Mouse (Mus musculus): ENCODE measurements at regions not wholly inside any gene's neighbourhood (a gene's known extent, or its start where the extent isn't known, plus 50 kb on each side); places are given as distances from the start of the nearest gene placed in this dataset.

GRCm38 (mm10) chr3:54595193-54595592 lies 97.4 kb upstream of the Supt20 start:
- no peak for DNase-seq (ENCODE audit: extremely low spot score, low read depth, low spot score)

DNA sequence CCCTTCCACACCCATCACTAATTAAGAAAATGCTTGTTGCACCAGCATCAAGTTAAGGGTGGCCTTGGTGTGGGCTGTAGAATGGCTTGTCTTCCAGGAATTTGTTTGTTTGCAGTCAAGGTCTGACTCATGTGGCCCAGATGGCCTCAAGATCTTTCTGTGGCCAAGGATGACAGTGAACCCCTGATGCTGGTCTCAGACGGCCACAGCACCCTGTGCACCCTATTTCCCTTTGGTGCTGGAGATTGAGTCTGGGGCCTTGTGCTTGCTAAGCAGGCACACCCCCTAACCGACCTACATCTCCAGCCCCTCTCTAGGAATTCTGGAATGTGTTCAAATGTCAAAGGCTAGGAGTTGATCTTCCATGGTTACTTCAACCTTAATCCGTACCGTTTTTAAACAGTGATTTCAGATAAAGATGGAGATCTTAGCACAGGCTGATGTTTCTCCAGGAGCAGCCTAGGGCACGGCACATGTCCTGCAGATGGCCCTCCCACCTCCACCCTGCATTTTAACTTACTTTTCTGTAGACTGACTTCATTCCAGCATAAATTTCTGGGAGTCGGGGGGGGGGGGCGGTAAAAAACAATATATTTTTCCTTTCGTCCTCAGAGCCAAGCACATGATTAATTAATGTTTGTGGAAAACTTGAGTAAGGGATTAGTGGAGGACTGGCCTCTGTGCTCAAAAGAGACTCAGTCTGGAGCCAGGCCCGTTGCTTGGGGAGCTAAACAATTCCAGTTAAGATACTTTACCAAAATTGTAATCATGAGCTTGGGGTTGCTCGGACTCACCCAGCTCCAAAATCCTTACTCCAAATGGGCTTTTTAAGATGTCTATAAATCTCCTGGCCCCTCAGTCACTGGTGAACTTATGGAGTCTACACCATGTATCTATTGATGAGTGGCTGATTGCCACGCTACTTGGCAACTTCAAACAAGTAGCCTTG lies 95.0 kb upstream of the Supt20 start:
- no peak for DNase-seq (ENCODE audit: extremely low spot score, low read depth, low spot score)

GRCm38 (mm10) chr3:54598296-54598695 lies 94.3 kb upstream of the Supt20 start:
- no peak for DNase-seq (ENCODE audit: extremely low spot score, low read depth, low spot score)

GRCm38 (mm10) chr3:54604705-54605379 lies 87.8 kb upstream of the Supt20 start:
- DNase-seq (ENCODE audit: extremely low spot score, low read depth, low spot score), result no peak

DNA sequence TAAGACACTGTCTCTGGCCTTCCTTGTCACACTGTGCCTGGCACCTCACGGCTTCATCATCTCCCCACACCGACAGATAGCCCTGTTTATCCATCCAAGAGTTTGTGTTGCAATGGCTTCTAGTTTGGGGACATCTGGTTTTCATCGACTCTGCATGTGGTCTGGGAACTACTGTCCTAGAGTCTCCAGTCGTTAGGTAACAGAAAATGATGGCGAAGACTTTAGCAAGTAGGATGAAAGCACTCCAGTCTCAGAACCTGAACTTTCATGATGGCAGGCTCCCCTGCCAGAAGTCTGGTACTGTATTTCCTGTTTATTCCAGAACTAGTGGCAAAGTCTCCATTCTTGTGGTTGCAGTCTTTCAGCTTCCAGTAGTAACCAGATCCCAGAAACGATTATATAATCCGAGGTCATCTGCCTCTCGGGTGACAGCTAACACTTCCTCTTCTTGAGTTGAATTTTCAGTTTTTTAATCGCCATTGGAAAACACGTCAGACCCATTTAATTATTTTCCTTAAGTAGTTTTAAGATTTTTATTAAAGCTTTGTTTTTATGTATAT lies 81.1 kb upstream of the Supt20 start:
- DNase-seq (ENCODE audit: extremely low spot score, low read depth, low spot score), result no peak

DNA sequence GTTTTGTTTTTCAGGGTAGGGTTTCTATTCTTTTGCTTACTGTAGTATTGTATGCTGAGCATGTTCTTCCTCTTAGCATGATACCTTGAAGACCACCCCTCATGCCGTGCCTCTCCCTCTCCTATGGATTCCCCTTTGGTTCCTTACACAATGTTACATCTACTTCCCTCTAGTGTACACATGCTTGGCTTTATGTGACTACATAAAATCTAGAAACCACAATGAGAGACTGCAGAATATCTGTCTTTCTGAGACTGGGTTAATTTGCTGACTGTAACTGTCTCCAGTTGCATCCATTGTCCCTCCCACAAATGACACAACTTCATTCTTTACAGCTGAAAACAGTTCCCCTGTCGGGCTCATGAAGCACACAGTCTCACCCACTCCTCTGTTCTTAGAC lies 78.8 kb upstream of the Supt20 start:
- no peak for DNase-seq (ENCODE audit: extremely low spot score, low read depth, low spot score)

- no peak for DNase-seq (ENCODE audit: extremely low spot score, low read depth, low spot score)
These were observed 75.3 kb upstream of the Supt20 start for GRCm38 (mm10) chr3:54617298-54617697.

- DNase-seq (ENCODE audit: extremely low spot score, low read depth, low spot score), result no peak
These were observed 74.3 kb upstream of the Supt20 start for GRCm38 (mm10) chr3:54618286-54618685.

DNA sequence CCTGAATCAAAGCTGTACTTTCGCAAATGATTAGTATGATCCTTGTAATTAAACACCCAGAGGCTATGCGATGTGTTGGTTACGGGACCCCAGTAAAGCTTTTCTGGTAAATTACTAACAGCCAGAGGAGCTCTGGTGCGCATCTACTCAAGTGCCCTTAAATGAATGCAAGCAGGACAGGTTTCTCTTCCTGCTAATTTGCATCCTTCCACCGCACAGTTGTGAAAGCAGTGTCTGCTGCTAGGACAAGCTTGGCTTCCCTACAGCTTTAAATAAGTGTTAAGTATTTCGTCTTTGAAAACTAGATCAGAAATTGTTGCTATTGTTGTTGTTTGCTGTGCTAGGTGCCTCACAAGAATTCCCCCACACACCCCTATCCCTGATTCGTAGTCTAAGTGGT lies 62.4 kb upstream of the Supt20 start:
- no peak for DNase-seq (ENCODE audit: extremely low spot score, low read depth, low spot score)

GRCm38 (mm10) chr3:54632731-54633130 lies 59.9 kb upstream of the Supt20 start:
- no peak for DNase-seq (ENCODE audit: extremely low spot score, low read depth, low spot score)

DNA sequence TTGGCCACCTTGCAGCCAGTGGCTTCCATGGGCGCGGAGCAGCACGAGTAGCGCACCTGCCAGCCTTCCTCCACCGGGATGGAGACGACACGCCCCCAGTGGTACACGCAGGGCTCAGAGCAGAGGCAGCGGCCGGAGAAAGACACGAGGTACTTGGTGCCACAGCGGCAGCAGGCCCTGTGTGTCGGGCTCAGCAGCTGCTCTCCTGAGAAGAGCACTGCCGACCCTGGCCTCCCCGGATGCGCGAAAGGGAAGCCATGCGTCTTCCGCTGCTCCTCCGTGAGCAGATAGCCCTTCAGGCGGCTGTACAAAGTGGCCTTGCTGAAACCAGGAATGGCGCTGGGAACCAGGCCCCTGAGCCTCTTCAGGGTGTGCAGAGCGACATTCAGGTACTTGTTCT lies 59.2 kb upstream of the Supt20 start:
- DNase-seq (ENCODE audit: extremely low spot score, low read depth, low spot score), result no peak

DNA sequence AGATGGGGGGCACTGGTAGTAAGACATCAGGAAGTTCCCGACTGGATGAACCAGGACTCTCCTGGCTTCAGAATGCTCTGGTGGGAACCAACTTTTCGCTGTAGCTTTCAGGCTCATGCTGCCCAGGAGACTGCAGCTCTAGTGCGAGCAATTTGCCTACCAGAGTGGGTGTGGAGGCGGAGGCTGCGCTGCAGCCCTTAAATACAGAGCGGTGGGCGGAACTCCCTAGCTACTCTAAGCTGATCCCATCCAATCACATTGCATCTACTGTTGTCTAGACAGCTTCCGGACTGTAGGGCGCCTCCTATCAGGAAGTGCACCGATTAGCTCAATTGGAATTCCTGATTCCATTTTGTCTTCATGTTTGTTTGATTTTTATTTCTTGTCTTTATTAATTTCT lies 58.2 kb upstream of the Supt20 start:
- DNase-seq (ENCODE audit: extremely low spot score, low read depth, low spot score), result no peak
